Mouse (Mus musculus) liver, embryonic 14.5 days (tissue): Measurements from ENCODE around the gene Angptl2. TPM values are rescaled to one million over a fixed set of nuclear protein-coding genes. Genes with fewer than 3 reads are reported as not detected.

Experiments used
- ATAC-seq: fragments of 200-750 bp; cut with Nextera tagmentation; 2 replicates; pipeline ENCODE4 v1.8.0; 2017; ENCODE audit warnings: moderate number of reproducible peaks, mild to moderate bottlenecking, moderate library complexity; ENCODE audit not compliant: insufficient read depth
- DNase-seq, 3 experiments: peaks; one replicate each; pipeline ENCODE4 v3.0.0-alpha.2; 2012 to 2013; ENCODE audit warnings: low read depth in 3 of 3, low spot score in 3 of 3
- H3K27ac ChIP-seq: fragments of 300-500 bp; sonication (generic); 2 replicates; pipeline ENCODE4 v1.5.1; 2014; ENCODE audit warnings: moderate library complexity, mild to moderate bottlenecking, control low read depth, inconsistent platforms
- H3K27me3 ChIP-seq: fragments of 300-500 bp; sonication (generic); 2 replicates; pipeline ENCODE4 v1.6.1; 2014; ENCODE audit warnings: mild to moderate bottlenecking, low read length, moderate library complexity; ENCODE audit not compliant: control insufficient read depth, insufficient read depth
- H3K36me3 ChIP-seq: fragments of 300-500 bp; sonication (generic); replicated peaks from 2 replicates; pipeline ENCODE4 v1.6.1; 2014; ENCODE audit warnings: low read depth; ENCODE audit not compliant: control insufficient read depth, insufficient read depth
- H3K4me1 ChIP-seq, 2 experiments: fragments of 200-500 bp in 1 of 2; fragments of 300-500 bp in 1 of 2; sonication (generic) in 1 of 2; replicated peaks; 2 replicates each; pipeline ENCODE4 v1.6.1; 2012 to 2014; ENCODE audit warnings: antibody characterized with exemption in 1 of 2, inconsistent platforms in 1 of 2, low read length in 1 of 2; ENCODE audit not compliant: control insufficient read depth in 2 of 2, insufficient read depth in 2 of 2
- H3K4me2 ChIP-seq: fragments of 300-500 bp; sonication (generic); 2 replicates; pipeline ENCODE4 v1.6.1; 2014; ENCODE audit warnings: low read depth, mild to moderate bottlenecking, control low read depth, moderate library complexity
- H3K4me3 ChIP-seq, 2 experiments: fragments of 200-500 bp in 1 of 2; fragments of 300-500 bp in 1 of 2; sonication (generic) in 1 of 2; 2 replicates each; pipeline ENCODE4 v1.5.1; 2012 to 2014; ENCODE audit warnings: low read depth in 2 of 2, low read length in 2 of 2, mild to moderate bottlenecking in 2 of 2, control low read depth in 1 of 2, inconsistent platforms in 1 of 2, moderate library complexity in 1 of 2; ENCODE audit not compliant: insufficient read depth in 1 of 2
- H3K9ac ChIP-seq: fragments of 300-500 bp; sonication (generic); replicated peaks from 2 replicates; pipeline ENCODE4 v1.6.1; 2014; ENCODE audit warnings: mild to moderate bottlenecking, control low read depth, moderate library complexity
- H3K9me3 ChIP-seq: fragments of 300-500 bp; sonication (generic); 2 replicates; pipeline ENCODE4 v1.6.1; 2016; ENCODE audit warnings: low read length, mixed read lengths; ENCODE audit not compliant: control insufficient read depth
- CTCF ChIP-seq: IDR thresholded peaks from 2 replicates; pipeline ENCODE4 v1.5.1; 2016; ENCODE audit warnings: antibody characterized with exemption, low read depth, control low read depth
- EP300 ChIP-seq: IDR thresholded peaks from 2 replicates; pipeline ENCODE4 v1.6.1; 2016; ENCODE audit warnings: antibody characterized with exemption, low read depth
- WGBS: fragments of 180-500 bp; shearing (Covaris S2); extraction: QIAGEN DNeasy Blood & Tissue Kit; methylation state at CpG from one replicate; pipeline ENCODE4 v1.1.7; 2014; ENCODE audit not compliant: insufficient replicate concordance; 5-methylcytosine and 5-hydroxymethylcytosine counted together
- polyA plus RNA-seq, 2 experiments: library from polyadenylated mRNA; depleted of rRNA in 1 of 2; stranded (reverse) in 1 of 2; unstranded in 1 of 2; fragments of >200 nt; fragmentation: Nextera tagmentation in 1 of 2; extraction: Ambion mirVana in 1 of 2; gene quantifications; 2 replicates each; pipeline versions ENCODE4 v1.2.1 to v1.2.3; 2012 to 2014

Gene Angptl2
- polyA plus RNA-seq, 2 experiments = 1.3 to 1.8 TPM

- Histone ChIP-seq H3K4me1 (no peaks in the 10 kb centered on the region), H3K4me2 (no peak overlapping the region), H3K27ac (no peak overlapping the region), H3K27me3 (no peaks in the 10 kb centered on the region), H3K9me3 (no peaks in the 10 kb centered on the region), H3K36me3 (no peaks in the 10 kb centered on the region), H3K4me3 (no peak overlapping the region), H3K9ac (no peak overlapping the region)
- ATAC-seq = no peak
- no peak for DNase-seq
- TF ChIP-seq CTCF = no peak
- TF ChIP-seq EP300 = no peak
- WGBS = 56% methylated on average over 10 of the region's 10 CpGs
Observed at GRCm38 (mm10) chr2:33230701-33231100, 14.8 kb downstream of the Angptl2 start.

GRCm38 (mm10) chr2:33231788-33232187, 15.9 kb downstream of the Angptl2 start:
- TF ChIP-seq CTCF (no peak), EP300 (no peak)
- Histone ChIP-seq H3K27ac (no peak overlapping the region), H3K27me3 (no peaks in the 10 kb centered on the region), H3K36me3 (no peaks in the 10 kb centered on the region), H3K4me3 (no peak overlapping the region), H3K9ac (no peak overlapping the region), H3K4me1 (no peaks in the 10 kb centered on the region), H3K4me2 (no peak overlapping the region), H3K9me3 (no peaks in the 10 kb centered on the region)
- WGBS = 68% methylated on average over 2 of the region's 2 CpGs
- DNase-seq (no peak), ATAC-seq (no peak)

GRCm38 (mm10) chr2:33232782-33233570, 17.1 kb downstream of the Angptl2 start:
- Histone ChIP-seq H3K27ac (no peak overlapping the region), H3K27me3 (no peaks in the 10 kb centered on the region), H3K4me2 (no peak overlapping the region), H3K36me3 (no peaks in the 10 kb centered on the region), H3K9ac (no peak overlapping the region), H3K4me1 (no peaks in the 10 kb centered on the region), H3K4me3 (no peak overlapping the region), H3K9me3 (no peaks in the 10 kb centered on the region)
- DNase-seq (no peak), ATAC-seq (no peak)
- WGBS = 55% methylated on average over 6 of the region's 6 CpGs
- TF ChIP-seq EP300 (no peak), CTCF (no peak)

GRCm38 (mm10) chr2:33233856-33234255, 18.0 kb downstream of the Angptl2 start:
- ATAC-seq (no peak), DNase-seq (no peak)
- no peaks in the 10 kb centered on the region for H3K9me3 ChIP-seq
- no peak overlapping the region for H3K27ac ChIP-seq
- TF ChIP-seq EP300 = no peak
- no peak for TF ChIP-seq CTCF
- H3K36me3 ChIP-seq = no peaks in the 10 kb centered on the region
- no peak overlapping the region for H3K4me2 ChIP-seq
- 66% methylated on average over 5 of the region's 5 CpGs for WGBS
- no peaks in the 10 kb centered on the region for H3K27me3 ChIP-seq
- no peaks in the 10 kb centered on the region for H3K4me1 ChIP-seq
- no peak overlapping the region for H3K4me3 ChIP-seq
- no peak overlapping the region for H3K9ac ChIP-seq

- ATAC-seq = no peak
- WGBS = 63% methylated on average over 4 of the region's 4 CpGs
Observed at GRCm38 (mm10) chr2:33234848-33235247, 19.0 kb downstream of the Angptl2 start.

More at GRCm38 (mm10) chr2:33234848-33235247, 19.0 kb downstream of the Angptl2 start:
- Histone ChIP-seq H3K36me3 (no peaks in the 10 kb centered on the region), H3K4me3 (no peak overlapping the region), H3K27me3 (no peaks in the 10 kb centered on the region), H3K9ac (no peak overlapping the region), H3K4me2 (no peak overlapping the region), H3K4me1 (no peaks in the 10 kb centered on the region), H3K9me3 (no peaks in the 10 kb centered on the region), H3K27ac (no peak overlapping the region)
- TF ChIP-seq EP300 = no peak
- no peak for TF ChIP-seq CTCF
- DNase-seq = no peak
